8 mouse cellular contexts compared by ENCODE assay signal in the genomic region with DNA sequence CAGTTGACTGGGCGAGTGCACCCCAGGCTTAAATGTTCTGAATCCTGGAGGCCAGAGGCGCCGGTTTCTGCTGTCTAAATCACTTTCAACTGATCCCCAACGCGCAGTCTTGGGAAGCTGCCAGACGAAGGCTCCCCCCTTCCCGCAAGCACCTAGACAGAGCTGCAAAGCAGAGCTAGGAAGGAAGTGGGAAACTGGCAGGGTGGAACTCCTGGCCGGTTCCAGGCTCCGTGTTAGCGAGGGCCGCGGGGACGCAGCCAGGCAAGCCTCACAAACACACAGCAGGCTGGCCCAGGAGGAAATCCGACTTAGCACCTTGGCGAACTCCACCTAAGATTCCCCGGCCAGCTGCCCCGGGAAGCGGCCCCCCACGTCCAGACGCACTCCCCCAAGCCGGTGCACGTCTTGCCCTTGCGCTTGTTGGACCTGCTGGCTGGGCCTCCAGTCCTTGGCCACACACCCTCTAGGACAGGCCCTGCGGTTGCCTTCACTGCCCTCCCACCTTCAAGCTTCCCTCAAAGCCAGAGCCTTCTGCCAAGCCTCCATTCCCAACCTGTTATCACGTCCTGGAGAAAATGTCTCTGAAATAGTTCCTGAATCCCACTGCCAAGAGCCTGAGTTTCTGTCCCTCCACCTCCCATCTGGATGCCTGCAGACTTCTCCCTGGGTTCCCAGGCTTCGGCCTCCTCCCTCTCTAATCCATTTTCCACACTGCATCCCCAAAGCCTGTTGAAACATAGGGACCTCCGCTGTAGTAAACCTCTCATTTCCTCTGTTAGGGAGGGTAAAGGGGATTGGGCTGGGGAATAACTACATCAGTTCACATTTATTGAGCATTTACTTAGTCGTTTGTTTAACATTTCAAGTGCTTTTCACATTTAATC.
DNase-seq lines count a peak whose midpoint lies in the region; ATAC-seq and TF ChIP-seq lines count a peak whose summit lies in the region.

No protein-coding gene starts in this region.

- no peaks in the 10 kb centered on the region for H3K9me3 ChIP-seq in embryonic facial prominence, embryonic 11.5 days (replicated peaks; ENCODE audit: control insufficient read depth, low read length)
- no peaks in the 10 kb centered on the region for H3K9me3 ChIP-seq in lung, embryonic 14.5 days (ENCODE audit: low read depth, low read length)

- H3K27ac ChIP-seq in embryonic facial prominence, embryonic 11.5 days (replicated peaks; ENCODE audit: low read depth, low read length) = peak overlapping the region; percentile 41
- H3K27ac ChIP-seq in lung, embryonic 14.5 days (ENCODE audit: low read depth) = peak overlapping the region; percentile 82

- H3K4me1 ChIP-seq in embryonic facial prominence, embryonic 11.5 days (ENCODE audit: control insufficient read depth, insufficient read depth, low read length) = peaks cover 10% of the 10 kb centered on the region
- H3K4me1 ChIP-seq in lung, embryonic 14.5 days (ENCODE audit: insufficient read depth) = peaks cover 16% of the 10 kb centered on the region

- peak; percentile 71 for ATAC-seq in embryonic facial prominence, embryonic 11.5 days (replicated peaks; ENCODE audit: insufficient number of reproducible peaks, low FRiP score, low TSS enrichment, low read depth)
- ATAC-seq in lung, embryonic 14.5 days (ENCODE audit: insufficient read depth) = peak; percentile 69

- WGBS in embryonic facial prominence, embryonic 11.5 days = 12% methylated on average over 28 of the region's 28 CpGs
- 14% methylated on average over 28 of the region's 28 CpGs for WGBS in lung, embryonic 14.5 days

- H3K4me2 ChIP-seq in embryonic facial prominence, embryonic 11.5 days (ENCODE audit: low read depth, low read length) = peak overlapping the region; percentile 36
- H3K4me2 ChIP-seq in lung, embryonic 14.5 days = peak overlapping the region; percentile 56

- H3K36me3 ChIP-seq in embryonic facial prominence, embryonic 11.5 days (replicated peaks; ENCODE audit: control insufficient read depth, insufficient read depth, low read depth, low read length) = no peaks in the 10 kb centered on the region
- 0 out of 2 replicates have a peak, but pooled peaks cover under 1% of the 10 kb centered on the region for H3K36me3 ChIP-seq in lung, embryonic 14.5 days (ENCODE audit: insufficient read depth)

- peak overlapping the region; percentile 44 for H3K9ac ChIP-seq in embryonic facial prominence, embryonic 11.5 days (replicated peaks; ENCODE audit: low read length)
- H3K9ac ChIP-seq in lung, embryonic 14.5 days = peak overlapping the region; percentile 32

- H3K27me3 ChIP-seq in embryonic facial prominence, embryonic 11.5 days (ENCODE audit: control insufficient read depth, insufficient read depth, low read length) = no peaks in the 10 kb centered on the region; the same call in 1 of the 2 replicates
- H3K27me3 ChIP-seq in lung, embryonic 14.5 days (ENCODE audit: insufficient read depth, low read length) = no peaks in the 10 kb centered on the region

- DNase-seq in retina, embryonic 14.5 days (ENCODE audit: low spot score) = peak; percentile 17
- no peak for DNase-seq in retina, postnatal 1 day
- DNase-seq in embryonic facial prominence, embryonic 11.5 days (ENCODE audit: low spot score) = peak; percentile 32
- DNase-seq in heart, adult 8-10 months (ENCODE audit: low spot score) = peak; percentile 66
- DNase-seq in kidney, postnatal 14 days = peak; percentile 59
- peak; percentile 75 for DNase-seq in lung, embryonic 14.5 days
- DNase-seq in ovary, postnatal 36 days (ENCODE audit: low spot score) = peak; percentile 53
- DNase-seq in spleen, postnatal 14 days (ENCODE audit: low spot score in 2 of 2) = no peak

- TF ChIP-seq CTCF in lung, embryonic 14.5 days (IDR thresholded peaks at IDR 0.05; ENCODE audit: low read depth) = no peak

- H3K4me3 ChIP-seq in embryonic facial prominence, embryonic 11.5 days (ENCODE audit: low read depth, low read length) = peak overlapping the region; percentile 22
- H3K4me3 ChIP-seq in lung, embryonic 14.5 days (ENCODE audit: low read depth, low read length) = peak overlapping the region; percentile 24; the same call in 1 of the 2 replicates

Comparison
In these comparisons a context has a peak if more than half of its experiments do, and no peak if none do; other contexts are left out.
1. DNase-seq: peak in retina, embryonic 14.5 days (single experiment), embryonic facial prominence, embryonic 11.5 days (single experiment), heart, adult 8-10 months (single experiment), kidney, postnatal 14 days (single experiment), lung, embryonic 14.5 days (single experiment) and ovary, postnatal 36 days (single experiment); none in retina, postnatal 1 day (single experiment) and spleen, postnatal 14 days (0 of 2).